Mouse (Mus musculus) hindbrain, embryonic 12.5 days (tissue): Measurements from ENCODE around the gene Cited2. TPM values are rescaled to one million over a fixed set of nuclear protein-coding genes. Genes with fewer than 3 reads are reported as not detected.

ENCODE experiments used
- ATAC-seq: fragments of 200-750 bp; cut with Nextera tagmentation; 2 replicates; pipeline ENCODE4 v1.8.0; 2017; ENCODE audit warnings: moderate TSS enrichment; ENCODE audit not compliant: low FRiP score
- H3K27ac ChIP-seq: fragments of 300-500 bp; sonication (generic); 2 replicates; pipeline ENCODE4 v1.5.1; 2016; ENCODE audit warnings: mild to moderate bottlenecking
- H3K27me3 ChIP-seq: fragments of 300-500 bp; sonication (generic); 2 replicates; pipeline ENCODE4 v1.6.1; 2016; ENCODE audit warnings: mild to moderate bottlenecking
- H3K36me3 ChIP-seq: fragments of 300-500 bp; sonication (generic); 2 replicates; pipeline ENCODE4 v1.6.1; 2016; ENCODE audit warnings: mild to moderate bottlenecking
- H3K4me1 ChIP-seq: fragments of 300-500 bp; sonication (generic); 2 replicates; pipeline ENCODE4 v1.6.1; 2016
- H3K4me2 ChIP-seq: fragments of 300-500 bp; sonication (generic); replicated peaks from 2 replicates; pipeline ENCODE4 v1.6.1; 2016; ENCODE audit warnings: mild to moderate bottlenecking
- H3K4me3 ChIP-seq: fragments of 300-500 bp; sonication (generic); 2 replicates; pipeline ENCODE4 v1.5.1; 2016; ENCODE audit warnings: mild to moderate bottlenecking
- H3K9ac ChIP-seq: fragments of 300-500 bp; sonication (generic); 2 replicates; pipeline ENCODE4 v1.6.1; 2016; ENCODE audit warnings: mild to moderate bottlenecking, moderate library complexity
- H3K9me3 ChIP-seq: fragments of 300-500 bp; sonication (generic); replicated peaks from 2 replicates; pipeline ENCODE4 v1.6.1; 2016; ENCODE audit warnings: mild to moderate bottlenecking
- WGBS: fragments of 180-500 bp; shearing (Covaris S2); methylation state at CpG from one replicate; pipeline ENCODE4 v1.1.7; 2016; 5-methylcytosine and 5-hydroxymethylcytosine counted together
- polyA plus RNA-seq: library from polyadenylated mRNA; unstranded; fragments of >200 nt; fragmentation: Nextera tagmentation; extraction: Ambion mirVana; gene quantifications from 2 replicates; pipeline ENCODE4 v1.2.1, GENCODE M21; 2016

Gene Cited2
- polyA plus RNA-seq, 1 experiment from 2014 or later: 110 TPM

DNA sequence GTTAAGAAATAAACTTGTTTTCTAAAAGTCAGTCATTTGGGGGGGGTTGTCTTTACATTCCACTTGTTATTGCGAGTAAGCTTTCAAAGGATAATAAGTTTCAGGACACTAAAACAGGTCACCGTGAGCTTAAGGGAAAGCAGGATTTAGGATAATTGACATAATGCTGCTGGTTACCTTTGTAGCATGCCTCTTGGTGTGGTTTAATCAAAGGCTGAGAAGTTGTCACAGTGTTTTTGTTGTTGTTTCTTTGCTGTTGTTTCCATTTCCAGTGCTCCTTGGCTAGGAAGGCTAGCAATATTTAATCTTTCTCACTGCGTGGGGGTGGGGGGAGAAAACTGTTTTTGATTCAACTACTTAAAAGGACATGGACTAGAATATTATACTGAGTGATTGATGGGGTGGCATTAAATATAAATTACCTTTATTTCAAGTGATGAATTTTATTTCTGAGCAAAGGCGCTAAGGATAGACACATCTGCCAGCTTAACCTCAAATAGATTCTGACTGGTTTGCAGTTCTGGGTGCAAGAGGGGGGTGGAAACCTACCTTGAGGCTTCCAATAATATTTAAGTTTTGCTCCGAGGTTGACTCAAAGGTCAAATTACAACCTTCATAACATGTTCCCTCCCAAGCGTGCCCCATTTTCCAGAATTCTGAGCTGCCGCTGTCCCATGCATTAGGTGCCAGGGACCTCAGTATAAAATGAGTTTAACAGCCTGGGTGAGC is 2.8 kb downstream of the Cited2 start:
- peak overlapping the region; percentile 75; the same call in 1 of the 2 replicates for H3K27ac ChIP-seq
- peak overlapping the region; percentile 96 for H3K4me3 ChIP-seq
- H3K9me3 ChIP-seq: no peaks in the 10 kb centered on the region
- H3K4me1 ChIP-seq: peaks cover 29% of the 10 kb centered on the region
- H3K9ac ChIP-seq: peak overlapping the region; percentile 50
- peak overlapping the region; percentile 70 for H3K4me2 ChIP-seq
- ATAC-seq: no peak
- no peaks in the 10 kb centered on the region for H3K36me3 ChIP-seq
- 42% methylated on average over 7 of the region's 7 CpGs for WGBS
- no peaks in the 10 kb centered on the region for H3K27me3 ChIP-seq

DNA sequence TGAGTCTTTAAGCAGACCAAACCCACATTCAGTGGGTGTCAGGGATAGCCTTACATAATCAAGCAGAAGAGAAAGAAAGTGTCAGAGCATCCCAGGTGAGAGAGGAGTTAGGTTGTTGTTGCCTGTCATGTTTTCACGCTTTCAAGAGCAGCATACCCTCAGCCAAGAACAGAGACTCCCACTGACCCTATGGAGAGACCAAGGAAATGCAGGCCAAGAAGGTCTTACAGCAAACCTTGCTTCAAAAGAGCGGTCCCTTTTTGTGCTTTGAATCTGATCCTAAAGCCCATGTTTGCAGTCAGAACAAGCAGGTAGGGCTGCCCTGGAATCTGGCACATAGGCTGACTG is 3.3 kb downstream of the Cited2 start:
- peak overlapping the region; percentile 96 for H3K4me3 ChIP-seq
- H3K27ac ChIP-seq: peak overlapping the region; percentile 75
- H3K4me1 ChIP-seq: peaks cover 29% of the 10 kb centered on the region
- WGBS: 48% methylated on average over 2 of the region's 2 CpGs
- H3K9ac ChIP-seq: peak overlapping the region; percentile 50
- no peak for ATAC-seq
- H3K27me3 ChIP-seq: no peaks in the 10 kb centered on the region
- no peaks in the 10 kb centered on the region for H3K9me3 ChIP-seq
- H3K4me2 ChIP-seq: peak overlapping the region; percentile 70
- no peaks in the 10 kb centered on the region for H3K36me3 ChIP-seq

- WGBS: 19% methylated on average over 15 of the region's 15 CpGs
These were observed 4.3 kb downstream of the Cited2 start for GRCm38 (mm10) chr10:17727161-17727925.

GRCm38 (mm10) chr10:17727926-17728279 is 4.9 kb downstream of the Cited2 start:
- Histone ChIP-seq H3K36me3 (no peaks in the 10 kb centered on the region), H3K27me3 (no peaks in the 10 kb centered on the region), H3K27ac (peak overlapping the region; percentile 75), H3K4me3 (0 out of 2 replicates have a peak overlapping the region, but pooled peaks have one; percentile 9), H3K9me3 (no peaks in the 10 kb centered on the region), H3K4me1 (peaks cover 29% of the 10 kb centered on the region), H3K9ac (no peak overlapping the region), H3K4me2 (peak overlapping the region; percentile 70)
- 13% methylated on average over 5 of the region's 5 CpGs for WGBS
- ATAC-seq: no peak

More at GRCm38 (mm10) chr10:17727161-17727925, 4.3 kb downstream of the Cited2 start:
- H3K36me3 ChIP-seq: no peaks in the 10 kb centered on the region
- no peaks in the 10 kb centered on the region for H3K9me3 ChIP-seq
- H3K4me2 ChIP-seq: peak overlapping the region; percentile 70
- no peak for ATAC-seq
- 0 out of 2 replicates have a peak overlapping the region, but pooled peaks have one; percentile 19 for H3K9ac ChIP-seq
- H3K4me1 ChIP-seq: peaks cover 29% of the 10 kb centered on the region
- 0 out of 2 replicates have a peak overlapping the region, but pooled peaks have one; percentile 9 for H3K4me3 ChIP-seq
- H3K27me3 ChIP-seq: no peaks in the 10 kb centered on the region
- H3K27ac ChIP-seq: peak overlapping the region; percentile 75

GRCm38 (mm10) chr10:17728711-17729110 is 5.7 kb downstream of the Cited2 start:
- no peaks in the 10 kb centered on the region for H3K9me3 ChIP-seq
- 28% methylated on average over 4 of the region's 4 CpGs for WGBS
- no peak for ATAC-seq

GRCm38 (mm10) chr10:17729476-17729875 is 6.5 kb downstream of the Cited2 start:
- Histone ChIP-seq H3K4me2 (no peak overlapping the region), H3K27me3 (no peaks in the 10 kb centered on the region), H3K4me3 (no peak overlapping the region), H3K9me3 (no peaks in the 10 kb centered on the region), H3K4me1 (peaks cover 29% of the 10 kb centered on the region), H3K27ac (no peak overlapping the region), H3K36me3 (no peaks in the 10 kb centered on the region), H3K9ac (no peak overlapping the region)
- no peak for ATAC-seq
- WGBS: 58% methylated on average over 6 of the region's 6 CpGs

More at GRCm38 (mm10) chr10:17728711-17729110, 5.7 kb downstream of the Cited2 start:
- no peak overlapping the region for H3K4me3 ChIP-seq
- no peak overlapping the region for H3K9ac ChIP-seq
- H3K4me2 ChIP-seq: no peak overlapping the region
- H3K36me3 ChIP-seq: no peaks in the 10 kb centered on the region
- no peak overlapping the region for H3K27ac ChIP-seq
- H3K4me1 ChIP-seq: peaks cover 29% of the 10 kb centered on the region
- H3K27me3 ChIP-seq: no peaks in the 10 kb centered on the region

DNA sequence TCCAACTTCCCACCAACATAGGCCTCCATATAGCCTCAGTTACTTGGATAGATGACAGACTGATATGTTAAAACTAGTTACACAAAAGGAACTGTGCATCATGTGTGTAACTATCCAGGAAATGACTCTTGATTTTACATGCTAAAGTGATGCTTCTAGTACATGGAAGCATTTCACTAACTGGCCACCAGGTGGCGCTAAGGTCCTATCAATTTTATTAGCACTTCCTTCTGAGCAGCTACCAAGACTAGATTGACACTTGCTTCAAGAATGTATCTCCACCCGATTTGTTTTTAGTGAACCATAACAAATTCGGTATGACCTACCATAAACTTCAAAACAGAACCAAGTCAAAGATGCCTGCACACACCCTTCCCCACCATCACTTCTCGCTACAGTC is 10.0 kb downstream of the Cited2 start:
- Histone ChIP-seq H3K9me3 (no peaks in the 10 kb centered on the region), H3K36me3 (no peaks in the 10 kb centered on the region), H3K27me3 (no peaks in the 10 kb centered on the region), H3K27ac (no peak overlapping the region), H3K4me3 (no peak overlapping the region), H3K4me1 (0 out of 2 replicates have a peak, but pooled peaks cover 6% of the 10 kb centered on the region), H3K9ac (no peak overlapping the region), H3K4me2 (no peak overlapping the region)
- 13% methylated on average over 4 of the region's 4 CpGs for WGBS
- ATAC-seq: peak; percentile 46; the same call in 1 of the 2 replicates

DNA sequence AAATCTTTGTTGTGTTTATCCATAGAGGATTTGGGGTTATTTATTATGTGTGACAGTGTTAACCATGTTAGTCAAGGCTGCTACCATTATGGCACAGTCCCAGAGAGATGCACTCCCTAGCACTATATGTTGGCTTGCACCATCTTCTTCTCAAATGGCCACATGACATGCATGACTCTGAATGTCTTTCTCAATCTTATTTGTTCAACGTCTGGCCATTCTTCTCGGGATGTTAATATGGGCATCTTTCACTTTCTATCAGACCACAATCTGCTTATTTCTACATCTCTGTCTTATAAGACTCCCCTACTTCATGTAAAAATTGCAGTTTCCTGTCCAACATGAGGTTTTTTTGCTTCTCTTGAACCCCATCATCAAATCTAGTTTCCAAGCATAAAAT is 19.6 kb downstream of the Cited2 start:
- Histone ChIP-seq H3K4me1 (no peaks in the 10 kb centered on the region), H3K9me3 (no peaks in the 10 kb centered on the region), H3K4me3 (no peak overlapping the region), H3K4me2 (no peak overlapping the region), H3K27ac (no peak overlapping the region), H3K27me3 (no peaks in the 10 kb centered on the region), H3K36me3 (no peaks in the 10 kb centered on the region), H3K9ac (no peak overlapping the region)
- no peak for ATAC-seq
- WGBS: 81% methylated on average over 2 of the region's 2 CpGs

GRCm38 (mm10) chr10:17752478-17752877 is 29.5 kb downstream of the Cited2 start:
- ATAC-seq: no peak
- WGBS: 85% methylated on average over 5 of the region's 5 CpGs
- Histone ChIP-seq H3K4me2 (no peak overlapping the region), H3K9ac (no peak overlapping the region), H3K36me3 (no peaks in the 10 kb centered on the region), H3K27me3 (no peaks in the 10 kb centered on the region), H3K9me3 (0 out of 2 replicates have a peak, but pooled peaks cover 7% of the 10 kb centered on the region), H3K4me1 (no peaks in the 10 kb centered on the region), H3K4me3 (no peak overlapping the region), H3K27ac (no peak overlapping the region)

- no peaks in the 10 kb centered on the region for H3K36me3 ChIP-seq
- ATAC-seq: no peak
- no peak overlapping the region for H3K9ac ChIP-seq
- no peak overlapping the region for H3K27ac ChIP-seq
- 0 out of 2 replicates have a peak, but pooled peaks cover 7% of the 10 kb centered on the region for H3K9me3 ChIP-seq
- H3K4me3 ChIP-seq: no peak overlapping the region
- no peaks in the 10 kb centered on the region for H3K4me1 ChIP-seq
- 86% methylated on average over 3 of the region's 3 CpGs for WGBS
- H3K4me2 ChIP-seq: no peak overlapping the region
- H3K27me3 ChIP-seq: no peaks in the 10 kb centered on the region
These were observed 36.8 kb downstream of the Cited2 start for GRCm38 (mm10) chr10:17759772-17760171.

GRCm38 (mm10) chr10:17760750-17761613 is 38.0 kb downstream of the Cited2 start:
- Histone ChIP-seq H3K4me1 (no peaks in the 10 kb centered on the region), H3K9me3 (0 out of 2 replicates have a peak, but pooled peaks cover 2% of the 10 kb centered on the region), H3K9ac (no peak overlapping the region), H3K4me3 (no peak overlapping the region), H3K36me3 (no peaks in the 10 kb centered on the region), H3K27ac (no peak overlapping the region), H3K27me3 (no peaks in the 10 kb centered on the region), H3K4me2 (no peak overlapping the region)
- WGBS: 73% methylated on average over 9 of the region's 9 CpGs
- ATAC-seq: no peak

DNA sequence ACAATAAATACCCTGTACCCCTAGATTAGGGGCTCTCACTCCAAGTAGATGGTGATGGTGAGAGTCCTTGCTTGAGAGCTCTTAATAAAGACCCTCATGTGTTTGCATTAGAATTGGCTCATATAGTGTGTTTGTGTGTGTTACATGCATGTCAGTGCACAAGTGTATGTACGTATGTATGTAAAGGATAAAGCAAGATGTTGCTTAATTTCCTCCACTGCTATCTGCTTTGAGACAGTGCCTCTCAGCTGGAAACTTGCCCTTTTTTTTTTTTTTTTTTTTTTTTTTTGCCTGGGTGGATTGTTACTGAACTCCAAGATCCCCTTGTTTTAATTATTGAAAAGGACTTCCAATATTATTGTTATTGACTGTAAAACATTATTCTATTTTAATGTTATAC is 38.6 kb downstream of the Cited2 start:
- no peak for ATAC-seq
- 94% methylated on average over 1 of the region's 1 CpGs for WGBS
- no peak overlapping the region for H3K9ac ChIP-seq

More for the DNA sequence above, 38.6 kb downstream of the Cited2 start:
- Histone ChIP-seq H3K4me2 (no peak overlapping the region), H3K4me1 (no peaks in the 10 kb centered on the region), H3K4me3 (no peak overlapping the region), H3K36me3 (no peaks in the 10 kb centered on the region), H3K27me3 (no peaks in the 10 kb centered on the region), H3K27ac (no peak overlapping the region), H3K9me3 (no peaks in the 10 kb centered on the region)
